Mouse (Mus musculus): ENCODE measurements around the gene Fam89b. TPM values are rescaled to one million over a fixed set of nuclear protein-coding genes. Genes with fewer than 3 reads are reported as not detected.

The Fam89b gene
- total RNA-seq, 2 experiments from 2014 or later = 29.6 to 32.9 TPM

GRCm38 (mm10) chr19:5741641-5742240 lies 12.3 kb upstream of the Fam89b start:
- intact Hi-C loops (cut with DNase I; ENCODE audit: low total_unique reads) = no loop called here

GRCm38 (mm10) chr19:5740320-5741317 lies 11.2 kb upstream of the Fam89b start, which contains the start of gene Ltbp3:
TSS of gene Ltbp3 (plus strand) at chr19:5740904.
- intact Hi-C loops (cut with DNase I; ENCODE audit: low total_unique reads) = no loop called here
- peak; percentile 90 for DNase-seq

More at GRCm38 (mm10) chr19:5741641-5742240, 12.3 kb upstream of the Fam89b start:
- DNase-seq = peak; percentile 89

GRCm38 (mm10) chr19:5739446-5739845 lies 10.0 kb upstream of the Fam89b start:
- DNase-seq = no peak
- intact Hi-C loops (cut with DNase I; ENCODE audit: low total_unique reads) = loop anchor here (5.0 kb wide), 1 partner anchor 38 kb away; no protein-coding TSS in a partner anchor

GRCm38 (mm10) chr19:5734325-5734724 lies 4.9 kb upstream of the Fam89b start:
- DNase-seq = no peak
- intact Hi-C loops (cut with DNase I; ENCODE audit: low total_unique reads) = no loop called here

- DNase-seq = peak; percentile 93
- intact Hi-C loops (cut with DNase I; ENCODE audit: low total_unique reads) = no loop called here
These were observed 2.0 kb upstream of the Fam89b start for GRCm38 (mm10) chr19:5731264-5731978.

GRCm38 (mm10) chr19:5730314-5731186 lies 1.1 kb upstream of the Fam89b start:
- no peak for DNase-seq
- intact Hi-C loops (cut with DNase I; ENCODE audit: low total_unique reads) = no loop called here

GRCm38 (mm10) chr19:5728631-5729443 lies 616 bp downstream of the Fam89b start:
- intact Hi-C loops (cut with DNase I; ENCODE audit: low total_unique reads) = no loop called here
- peak; percentile 80 for DNase-seq

GRCm38 (mm10) chr19:5727701-5728100 lies 1.8 kb downstream of the Fam89b start:
- peak; percentile 89 for DNase-seq
- intact Hi-C loops (cut with DNase I; ENCODE audit: low total_unique reads) = no loop called here

GRCm38 (mm10) chr19:5726961-5727578 lies 2.4 kb downstream of the Fam89b start:
- DNase-seq = no peak
- intact Hi-C loops (cut with DNase I; ENCODE audit: low total_unique reads) = no loop called here

- intact Hi-C loops (cut with DNase I; ENCODE audit: low total_unique reads) = no loop called here
- peak; percentile 87 for DNase-seq
These were observed 3.5 kb downstream of the Fam89b start, which contains the start of gene Ehbp1l1 for GRCm38 (mm10) chr19:5725767-5726515. TSS of gene Ehbp1l1 (minus strand) at chr19:5726317.

- intact Hi-C loops (cut with DNase I; ENCODE audit: low total_unique reads) = no loop called here
These were observed 4.3 kb downstream of the Fam89b start for GRCm38 (mm10) chr19:5725029-5725707.

GRCm38 (mm10) chr19:5724549-5724941 lies 4.9 kb downstream of the Fam89b start:
- peak; percentile 91 for DNase-seq
- intact Hi-C loops (cut with DNase I; ENCODE audit: low total_unique reads) = no loop called here

More at GRCm38 (mm10) chr19:5725029-5725707, 4.3 kb downstream of the Fam89b start:
- DNase-seq = peak; percentile 84

GRCm38 (mm10) chr19:5723934-5724548 lies 5.4 kb downstream of the Fam89b start:
- DNase-seq = no peak
- intact Hi-C loops (cut with DNase I; ENCODE audit: low total_unique reads) = no loop called here

GRCm38 (mm10) chr19:5722848-5723425 lies 6.5 kb downstream of the Fam89b start:
- intact Hi-C loops (cut with DNase I; ENCODE audit: low total_unique reads) = no loop called here

GRCm38 (mm10) chr19:5721233-5721632 lies 8.2 kb downstream of the Fam89b start:
- DNase-seq = no peak
- intact Hi-C loops (cut with DNase I; ENCODE audit: low total_unique reads) = no loop called here

More at GRCm38 (mm10) chr19:5722848-5723425, 6.5 kb downstream of the Fam89b start:
- no peak for DNase-seq
